Mouse (Mus musculus) left cerebral cortex, postnatal 4 days (tissue): ENCODE measurements at regions not wholly inside any gene's neighbourhood (a gene's known extent, or its start where the extent isn't known, plus 50 kb on each side); places are given as distances from the start of the nearest gene placed in this dataset.

ENCODE experiments used
- DNase-seq: peaks from one replicate; pipeline ENCODE4 v3.0.0-alpha.2; 2022
- intact Hi-C: fragments of 180-260 bp; cut with DNase I; formaldehyde crosslinking; loops from one replicate; pipeline ENCODE4 v1.15.1; 2025

DNA sequence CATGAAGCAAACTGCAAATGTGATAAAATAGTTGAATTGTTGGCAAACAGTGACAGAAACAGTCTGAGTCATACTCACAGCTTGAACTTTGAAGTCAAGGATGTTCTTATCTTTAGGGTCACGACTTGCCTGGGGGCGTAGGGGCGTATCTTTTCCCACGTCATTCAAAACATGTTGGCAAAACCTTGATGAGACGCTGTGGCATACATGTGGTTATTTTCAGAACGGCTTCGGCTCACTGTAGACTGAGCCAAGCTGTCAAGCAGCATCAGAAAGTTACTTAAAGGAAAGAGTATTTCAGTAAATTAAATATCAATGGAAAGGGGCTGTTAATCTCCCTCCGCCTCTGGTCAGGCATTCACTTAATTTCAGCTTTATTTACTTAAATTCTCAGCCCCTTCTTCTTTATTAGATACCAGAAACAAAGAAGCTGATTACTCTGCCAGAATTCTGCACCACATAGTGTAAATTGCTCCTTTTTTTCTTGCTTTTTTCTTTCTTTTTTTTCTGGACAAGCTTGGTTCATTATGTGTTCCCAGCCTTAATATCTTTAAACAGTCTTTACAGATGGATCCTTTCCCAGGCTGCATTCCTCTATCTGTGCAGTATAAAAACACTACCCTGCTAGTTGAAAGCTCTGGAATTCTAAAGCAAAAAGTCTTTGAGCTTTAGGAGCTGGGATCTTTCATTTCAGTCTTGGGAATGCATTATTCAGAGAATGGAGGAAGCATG lies 302.9 kb upstream of the Epha3 start:
- no peak for DNase-seq
- intact Hi-C loops, result no loop called here

DNA sequence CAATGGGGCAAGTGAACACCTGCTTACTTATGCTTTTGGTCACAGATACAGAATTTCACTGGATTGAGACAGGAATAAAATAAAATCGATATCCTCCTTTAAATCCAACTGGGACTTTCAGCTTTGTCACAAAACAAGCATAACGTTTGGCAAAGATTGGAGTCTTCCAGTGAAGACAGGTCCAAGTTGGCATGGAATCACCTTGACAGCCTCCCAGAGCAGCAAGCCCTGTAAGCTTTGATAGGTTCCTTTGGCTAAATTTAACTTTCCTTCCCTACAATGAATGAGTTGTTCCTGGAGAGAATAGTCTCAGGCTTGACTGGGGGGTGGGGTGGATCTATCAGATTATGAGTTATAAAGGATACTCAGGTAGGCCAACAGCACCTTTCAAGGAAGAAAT lies 302.1 kb upstream of the Epha3 start:
- intact Hi-C loops, result no loop called here
- DNase-seq, result peak; percentile 5

DNA sequence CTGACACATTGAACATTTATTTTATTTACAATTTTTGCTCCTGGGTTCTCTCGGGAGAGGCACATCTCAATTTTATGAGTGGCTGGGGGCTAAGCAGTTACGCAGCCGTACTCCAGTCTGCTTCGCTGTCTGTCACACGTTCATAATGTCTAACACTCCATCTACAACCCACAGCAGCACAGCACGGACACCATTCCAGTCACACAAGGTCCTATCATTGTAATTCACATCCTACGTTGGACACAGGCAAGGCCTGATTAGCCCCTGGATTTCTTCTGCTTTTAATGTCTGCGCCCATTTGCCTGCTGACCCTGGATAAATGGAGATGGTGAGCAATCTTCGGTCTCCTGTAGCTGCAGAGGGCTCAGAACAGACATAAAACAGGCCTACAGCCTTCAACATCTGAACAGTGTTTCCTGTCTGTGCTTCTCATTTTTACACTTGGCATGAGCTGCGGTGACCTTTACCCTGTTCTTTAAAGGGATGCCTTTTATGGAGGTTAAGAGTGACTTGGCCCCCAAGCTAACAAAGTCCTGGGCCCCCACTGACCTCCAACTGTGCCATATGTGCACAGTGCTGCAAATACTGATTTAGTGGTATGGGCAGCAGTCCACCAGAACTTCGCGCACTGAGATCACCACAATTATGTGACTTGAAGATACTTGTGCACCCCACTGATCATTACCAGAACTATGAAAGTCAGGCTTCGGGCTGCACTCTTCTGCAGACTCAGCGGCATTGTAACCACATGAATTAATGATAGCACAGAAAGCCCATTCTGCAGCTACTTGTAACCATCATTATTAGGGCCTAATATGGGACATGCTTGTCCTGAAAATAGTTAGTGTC lies 281.9 kb upstream of the Epha3 start:
- no peak for DNase-seq
- intact Hi-C loops, result no loop called here
